8 mouse cellular contexts compared by ENCODE assay signal in genomic region chr19:17393841-17394591, GRCm38 (mm10). TPM values are rescaled to one million over a fixed set of nuclear protein-coding genes. Genes with fewer than 3 reads are reported as not detected.
DNase-seq lines count a peak whose midpoint lies in the region; ATAC-seq and TF ChIP-seq lines count a peak whose summit lies in the region.

Gene Rfk (plus strand): TSS chr19:17394043.

- no peak for TF ChIP-seq CTCF in layer of hippocampus, adult 2 months (conservative IDR thresholded peaks at IDR 0.05)
- TF ChIP-seq CTCF in lung, embryonic 14.5 days (IDR thresholded peaks at IDR 0.05; ENCODE audit: low read depth): no peak
- no peak for TF ChIP-seq CTCF in olfactory bulb, adult 2 months (IDR thresholded peaks at IDR 0.05; ENCODE audit: insufficient read depth, low read depth, low read length)
- TF ChIP-seq CTCF in thymus, adult 2 months (IDR thresholded peaks at IDR 0.05; ENCODE audit: borderline replicate concordance, control insufficient read depth, extremely low read depth, insufficient read depth, low read length, poor library complexity): no peak

- peak within 1 kb of the TSS; percentile 49 for H3K4me2 ChIP-seq in forebrain, embryonic 15.5 days (replicated peaks)
- H3K4me2 ChIP-seq in lung, embryonic 14.5 days: peak within 1 kb of the TSS; percentile 73

- peak; percentile 89 for DNase-seq in ES-CJ7 (ENCODE audit: low read depth, low spot score)
- peak; percentile 91 for DNase-seq in cerebellum, adult 11 months
- DNase-seq in heart, postnatal 25 days (ENCODE audit: low spot score): peak; percentile 84
- DNase-seq in layer of hippocampus, adult 2 months (ENCODE audit: low spot score in 2 of 2): peak; percentile 86 to 92
- DNase-seq in lung, embryonic 14.5 days: peak; percentile 95
- DNase-seq in thymus, adult 2 months: peak; percentile 90

- peak within 1 kb of the TSS; percentile 73 for H3K9ac ChIP-seq in forebrain, embryonic 15.5 days (replicated peaks)
- H3K9ac ChIP-seq in lung, embryonic 14.5 days: peak within 1 kb of the TSS; percentile 82

- H3K27ac ChIP-seq in forebrain, embryonic 15.5 days (replicated peaks): no peak within 1 kb of the TSS; the same call in 1 of the 2 replicates
- H3K27ac ChIP-seq in layer of hippocampus, adult 2 months: peak within 1 kb of the TSS; percentile 93
- peak within 1 kb of the TSS; percentile 75; the same call in 1 of the 2 replicates for H3K27ac ChIP-seq in lung, embryonic 14.5 days (ENCODE audit: low read depth)
- H3K27ac ChIP-seq in olfactory bulb, adult 2 months (ENCODE audit: insufficient read depth, low read depth, low read length): peak within 1 kb of the TSS; percentile 1; the same call in 1 of the 2 replicates
- no peak within 1 kb of the TSS for H3K27ac ChIP-seq in thymus, adult 2 months (ENCODE audit: control insufficient read depth, insufficient read depth, low read length)

- TF ChIP-seq POLR2A in olfactory bulb, adult 2 months (IDR thresholded peaks at IDR 0.05; ENCODE audit: insufficient read depth, low read depth, low read length): peak; percentile 83; the same call in 1 of the 2 replicates
- TF ChIP-seq POLR2A in thymus, adult 2 months (IDR thresholded peaks at IDR 0.05; ENCODE audit: control insufficient read depth, extremely low read depth, insufficient read depth, low read length, poor library complexity): peak; percentile 62; the same call in 1 of the 2 replicates

- peaks cover 7% of the 10 kb centered on the region for H3K36me3 ChIP-seq in forebrain, embryonic 15.5 days
- H3K36me3 ChIP-seq in lung, embryonic 14.5 days (ENCODE audit: insufficient read depth): peaks cover 19% of the 10 kb centered on the region
- peaks cover 4% of the 10 kb centered on the region; the same call in 1 of the 2 replicates for H3K36me3 ChIP-seq in thymus, adult 2 months (ENCODE audit: control insufficient read depth, insufficient read depth, low read length)

- ATAC-seq in forebrain, embryonic 15.5 days (replicated peaks): peak; percentile 98
- peak; percentile 98 for ATAC-seq in lung, embryonic 14.5 days (ENCODE audit: insufficient read depth)

- H3K27me3 ChIP-seq in forebrain, embryonic 15.5 days: 0 out of 2 replicates have a peak, but pooled peaks cover 5% of the 10 kb centered on the region
- 0 out of 2 replicates have a peak, but pooled peaks cover 3% of the 10 kb centered on the region for H3K27me3 ChIP-seq in lung, embryonic 14.5 days (ENCODE audit: insufficient read depth, low read length)
- no peaks in the 10 kb centered on the region for H3K27me3 ChIP-seq in thymus, adult 2 months (ENCODE audit: control insufficient read depth, insufficient read depth, low read length)

- intact Hi-C loops in heart, postnatal 25 days (cut with DNase I): no loop called here

- peaks cover 8% of the 10 kb centered on the region for H3K4me1 ChIP-seq in forebrain, embryonic 15.5 days
- H3K4me1 ChIP-seq in lung, embryonic 14.5 days (ENCODE audit: insufficient read depth): peaks cover 6% of the 10 kb centered on the region; the same call in 1 of the 2 replicates
- H3K4me1 ChIP-seq in olfactory bulb, adult 2 months (ENCODE audit: control insufficient read depth, insufficient read depth, low read length): 0 out of 2 replicates have a peak, but pooled peaks cover 2% of the 10 kb centered on the region
- H3K4me1 ChIP-seq in thymus, adult 2 months (replicated peaks; ENCODE audit: control insufficient read depth, insufficient read depth, low read length): no peaks in the 10 kb centered on the region; the same call in 1 of the 2 replicates

- WGBS in forebrain, embryonic 15.5 days: under 1% methylated on average over 83 of the region's 83 CpGs
- WGBS in lung, embryonic 14.5 days: 0% methylated on average over 73 of the region's 83 CpGs
- WGBS in olfactory bulb, adult 2 months: under 1% methylated on average over 83 of the region's 83 CpGs
- under 1% methylated on average over 83 of the region's 83 CpGs for WGBS in thymus, adult 2 months

- H3K4me3 ChIP-seq in forebrain, embryonic 15.5 days: peak within 1 kb of the TSS; percentile 63
- peak within 1 kb of the TSS; percentile 98 for H3K4me3 ChIP-seq in layer of hippocampus, adult 2 months
- H3K4me3 ChIP-seq in lung, embryonic 14.5 days (ENCODE audit: low read depth, low read length): peak within 1 kb of the TSS; percentile 86
- H3K4me3 ChIP-seq in olfactory bulb, adult 2 months (ENCODE audit: insufficient read depth, low read depth, low read length): peak within 1 kb of the TSS; percentile 67
- peak within 1 kb of the TSS; percentile 67 for H3K4me3 ChIP-seq in thymus, adult 2 months (ENCODE audit: control insufficient read depth, insufficient read depth, low read length)

- H3K9me3 ChIP-seq in forebrain, embryonic 15.5 days: no peaks in the 10 kb centered on the region
- no peaks in the 10 kb centered on the region for H3K9me3 ChIP-seq in lung, embryonic 14.5 days (ENCODE audit: low read depth, low read length)

RNA-seq across cellular contexts. Expression of gene Rfk, which starts in this region (rescaled TPM):
- polyA plus RNA-seq in forebrain, embryonic 15.5 days (2015; fragmentation: Nextera tagmentation; extraction: Ambion mirVana): 75.1 and 77.5 TPM in 2 replicates
- total RNA-seq in heart, postnatal 25 days (2021): 10 to 100 TPM; 62.4 to 64.7 TPM
- total RNA-seq in layer of hippocampus, adult 2 months (2021): 10 to 100 TPM; 58.7 to 68.5 TPM
- polyA plus RNA-seq in lung, embryonic 14.5 days (2014; fragmentation: Nextera tagmentation; extraction: Ambion mirVana): 64.1 and 70.1 TPM in 2 replicates
- not detected in 2 replicates for polyA plus RNA-seq in olfactory bulb, adult 2 months (2012; ENCODE audit: insufficient read depth, insufficient read length, low replicate concordance, missing spikeins)
- polyA plus RNA-seq in thymus, adult 2 months (2012; rRNA removed): 39.8 and 58.4 TPM in 2 replicates

Comparison
In these comparisons a context has a peak if more than half of its experiments do, and no peak if none do; other contexts are left out.
1. RNA of gene Rfk (polyA plus RNA-seq): 75.1 to 77.5 TPM in forebrain, embryonic 15.5 days, 64.1 to 70.1 TPM in lung, embryonic 14.5 days and 39.8 to 58.4 TPM in thymus, adult 2 months; not detected in olfactory bulb, adult 2 months; every median in the first group is over 10 times any median in the second.
2. H3K27ac ChIP-seq: peak in layer of hippocampus, adult 2 months (single experiment), lung, embryonic 14.5 days (single experiment) and olfactory bulb, adult 2 months (single experiment); none in forebrain, embryonic 15.5 days (single experiment) and thymus, adult 2 months (single experiment).
3. Peak in every context shown above with its lines, with median percentiles within 50 percentile points of each other: DNase-seq and H3K4me3 ChIP-seq.